Mouse (Mus musculus) lung, postnatal 25 days (tissue): ENCODE results near the gene H2-Q10.

Experiments
- DNase-seq: peaks from one replicate; pipeline ENCODE4 v3.0.0; 2022; ENCODE audit warnings: low spot score

Gene H2-Q10

DNA sequence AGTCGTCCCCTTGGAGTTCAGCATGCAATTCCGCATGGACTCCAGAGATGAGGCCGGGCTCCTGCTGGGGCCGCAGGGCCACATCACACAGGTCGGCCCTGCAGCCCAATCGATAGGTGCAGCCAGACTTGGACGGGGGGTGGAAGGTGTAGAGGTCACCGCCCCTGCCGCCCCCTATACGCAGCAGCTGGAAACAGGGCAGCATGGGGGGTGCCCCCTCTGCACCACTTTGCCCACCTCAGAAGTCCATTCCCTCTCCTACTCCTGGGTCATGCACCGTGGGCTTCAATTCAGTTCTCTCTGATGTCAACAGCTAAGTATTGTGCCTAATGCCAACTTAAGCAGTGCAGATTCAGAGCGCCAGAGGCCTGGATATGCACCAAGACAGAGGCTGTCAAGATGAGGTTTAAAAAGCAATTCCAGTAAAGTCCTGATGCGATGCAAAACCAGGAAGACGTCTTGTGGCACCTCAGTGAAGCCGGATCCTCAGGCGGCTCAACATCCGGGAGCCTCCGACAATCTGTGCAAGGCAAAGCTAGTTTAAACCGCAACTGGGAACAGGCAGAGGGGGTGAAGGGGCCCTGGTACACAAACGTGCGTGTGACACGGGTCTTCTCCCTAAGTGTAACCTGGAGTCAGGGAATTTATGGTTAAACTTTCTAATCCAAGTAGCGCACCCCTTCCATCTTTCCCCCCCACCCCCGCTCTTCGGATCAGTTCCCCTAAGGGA is 46.2 kb downstream of the H2-Q10 start:
- DNase-seq, result no peak

GRCm38 (mm10) chr17:35516652-35517500 is 47.0 kb downstream of the H2-Q10 start, which contains the start of the genes Tcf19 and Cchcr1:
Gene Tcf19, minus strand, starts transcription at chr17:35516824.
Gene Cchcr1, plus strand, starts transcription at chr17:35517100.
- DNase-seq, result peak; percentile 97

- DNase-seq, result no peak
Observed at GRCm38 (mm10) chr17:35517526-35517925, 47.6 kb downstream of the H2-Q10 start.
